Mouse (Mus musculus) kidney, postnatal 0 days (tissue): ENCODE results near the gene 4931414P19Rik. TPM values are rescaled to one million over a fixed set of nuclear protein-coding genes. Genes with fewer than 3 reads are reported as not detected.

ENCODE experiments used
- ATAC-seq: fragments of 200-750 bp; cut with Nextera tagmentation; replicated peaks from 2 replicates; pipeline ENCODE4 v1.8.0; 2017; ENCODE audit warnings: low read depth, moderate number of reproducible peaks, moderate TSS enrichment, moderate library complexity; ENCODE audit not compliant: low FRiP score
- DNase-seq: peaks from one replicate; pipeline ENCODE4 v3.0.0-alpha.2; 2016; ENCODE audit warnings: low spot score
- H3K27ac ChIP-seq: fragments of 300-500 bp; sonication (generic); 2 replicates; pipeline ENCODE4 v1.5.1; 2014; ENCODE audit warnings: mild to moderate bottlenecking
- H3K27me3 ChIP-seq: fragments of 300-500 bp; sonication (generic); 2 replicates; pipeline ENCODE4 v1.6.1; 2014; ENCODE audit warnings: low read length, mixed read lengths; ENCODE audit not compliant: insufficient read depth
- H3K36me3 ChIP-seq: fragments of 300-500 bp; sonication (generic); 2 replicates; pipeline ENCODE4 v1.6.1; 2014; ENCODE audit warnings: low read length, mixed read lengths; ENCODE audit not compliant: insufficient read depth
- H3K4me1 ChIP-seq: fragments of 300-500 bp; sonication (generic); replicated peaks from 2 replicates; pipeline ENCODE4 v1.6.1; 2014; ENCODE audit warnings: antibody characterized with exemption, low read length, mixed read lengths; ENCODE audit not compliant: insufficient read depth
- H3K4me2 ChIP-seq: fragments of 300-500 bp; sonication (generic); 2 replicates; pipeline ENCODE4 v1.6.1; 2014; ENCODE audit warnings: mild to moderate bottlenecking, low read length, moderate library complexity, mixed read lengths
- H3K4me3 ChIP-seq: fragments of 300-500 bp; sonication (generic); replicated peaks from 2 replicates; pipeline ENCODE4 v1.5.1; 2014; ENCODE audit warnings: low read depth, low read length
- H3K9ac ChIP-seq: fragments of 300-500 bp; sonication (generic); 2 replicates; pipeline ENCODE4 v1.6.1; 2014; ENCODE audit warnings: low read depth, low read length
- H3K9me3 ChIP-seq: fragments of 300-500 bp; sonication (generic); replicated peaks from 2 replicates; pipeline ENCODE4 v1.6.1; 2016; ENCODE audit warnings: low read length, inconsistent platforms, mixed read lengths
- CTCF ChIP-seq: IDR thresholded peaks from 2 replicates; pipeline ENCODE4 v1.5.1; 2016; ENCODE audit warnings: antibody characterized with exemption, low read depth, mild to moderate bottlenecking, moderate library complexity
- WGBS: fragments of 180-500 bp; shearing (Covaris S2); extraction: QIAGEN DNeasy Blood & Tissue Kit; methylation state at CpG from one replicate; pipeline ENCODE4 v1.1.7; 2014; 5-methylcytosine and 5-hydroxymethylcytosine counted together
- polyA plus RNA-seq: library from polyadenylated mRNA; unstranded; fragments of >200 nt; fragmentation: Nextera tagmentation; extraction: Ambion mirVana; gene quantifications from 2 replicates; pipeline ENCODE4 v1.2.1, GENCODE M21; 2015

The 4931414P19Rik gene
- polyA plus RNA-seq, 1 experiment from 2014 or later, result 6.4 TPM

- H3K4me3 ChIP-seq, result no peak overlapping the region
- WGBS, result 51% methylated on average over 8 of the region's 8 CpGs
- H3K36me3 ChIP-seq, result no peaks in the 10 kb centered on the region
- DNase-seq (no peak), ATAC-seq (no peak)
- H3K9ac ChIP-seq, result no peak overlapping the region
- H3K4me2 ChIP-seq, result no peak overlapping the region
- H3K27me3 ChIP-seq, result no peaks in the 10 kb centered on the region
- 0 out of 2 replicates have a peak, but pooled peaks cover 5% of the 10 kb centered on the region for H3K4me1 ChIP-seq
- H3K9me3 ChIP-seq, result no peaks in the 10 kb centered on the region
- no peak overlapping the region for H3K27ac ChIP-seq
- TF ChIP-seq CTCF, result no peak
Measured at GRCm38 (mm10) chr14:54607226-54607625, 1.4 kb upstream of the 4931414P19Rik start.

DNA sequence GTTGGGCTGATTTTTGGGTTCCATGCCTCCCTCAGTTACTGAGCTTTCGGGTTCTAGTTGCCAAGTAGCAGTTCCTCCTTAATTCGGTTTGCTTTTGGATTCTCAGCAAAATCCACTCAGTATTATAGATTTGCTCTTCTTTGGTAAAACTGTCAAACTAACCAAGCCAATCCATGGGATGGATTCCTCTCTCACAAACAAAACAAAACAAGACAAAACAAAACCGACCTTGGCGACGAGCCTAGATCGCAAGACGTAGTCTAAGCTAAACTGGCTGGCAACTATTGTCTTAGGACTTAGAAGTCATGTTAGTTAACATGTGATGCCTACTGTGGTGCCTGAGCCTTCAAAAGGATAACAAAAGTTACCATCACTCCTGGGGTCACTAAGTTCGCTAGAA, 2.1 kb downstream of the 4931414P19Rik start:
- DNase-seq (no peak), ATAC-seq (no peak)
- Histone ChIP-seq H3K4me2 (peak overlapping the region; percentile 47; the same call in 1 of the 2 replicates), H3K4me3 (peak overlapping the region; percentile 52; the same call in 1 of the 2 replicates), H3K4me1 (0 out of 2 replicates have a peak, but pooled peaks cover 5% of the 10 kb centered on the region), H3K27me3 (no peaks in the 10 kb centered on the region), H3K9ac (no peak overlapping the region), H3K36me3 (0 out of 2 replicates have a peak, but pooled peaks cover 4% of the 10 kb centered on the region), H3K27ac (peak overlapping the region; percentile 94), H3K9me3 (no peaks in the 10 kb centered on the region)
- 88% methylated on average over 8 of the region's 8 CpGs for WGBS
- TF ChIP-seq CTCF, result no peak

- ATAC-seq (peak; percentile 99), DNase-seq (peak; percentile 99)
- peak overlapping the region; percentile 80 for H3K9ac ChIP-seq
- H3K27me3 ChIP-seq, result no peaks in the 10 kb centered on the region
- H3K4me1 ChIP-seq, result 0 out of 2 replicates have a peak, but pooled peaks cover 5% of the 10 kb centered on the region
- peak overlapping the region; percentile 52 for H3K4me3 ChIP-seq
- WGBS, result under 1% methylated on average over 46 of the region's 46 CpGs
- no peak; the same call in 1 of the 2 replicates for TF ChIP-seq CTCF
- 0 out of 2 replicates have a peak, but pooled peaks cover 4% of the 10 kb centered on the region for H3K36me3 ChIP-seq
- peak overlapping the region; percentile 94 for H3K27ac ChIP-seq
- H3K9me3 ChIP-seq, result no peaks in the 10 kb centered on the region
- H3K4me2 ChIP-seq, result peak overlapping the region; percentile 47
Measured at GRCm38 (mm10) chr14:54603038-54603654, 2.6 kb downstream of the 4931414P19Rik start.

GRCm38 (mm10) chr14:54602613-54603012, 3.2 kb downstream of the 4931414P19Rik start:
- 0 out of 2 replicates have a peak, but pooled peaks cover 4% of the 10 kb centered on the region for H3K36me3 ChIP-seq
- 0 out of 2 replicates have a peak, but pooled peaks cover 5% of the 10 kb centered on the region for H3K4me1 ChIP-seq
- no peak for TF ChIP-seq CTCF
- 37% methylated on average over 4 of the region's 4 CpGs for WGBS
- DNase-seq (peak; percentile 36), ATAC-seq (no peak; the same call in 1 of the 2 replicates)
- H3K27me3 ChIP-seq, result no peaks in the 10 kb centered on the region
- peak overlapping the region; percentile 52 for H3K4me3 ChIP-seq
- H3K9me3 ChIP-seq, result no peaks in the 10 kb centered on the region
- peak overlapping the region; percentile 94 for H3K27ac ChIP-seq
- H3K4me2 ChIP-seq, result peak overlapping the region; percentile 47
- peak overlapping the region; percentile 80; the same call in 1 of the 2 replicates for H3K9ac ChIP-seq

- Histone ChIP-seq H3K27me3 (no peaks in the 10 kb centered on the region), H3K4me1 (0 out of 2 replicates have a peak, but pooled peaks cover 5% of the 10 kb centered on the region), H3K9ac (no peak overlapping the region), H3K4me2 (no peak overlapping the region), H3K9me3 (no peaks in the 10 kb centered on the region), H3K4me3 (no peak overlapping the region), H3K36me3 (0 out of 2 replicates have a peak, but pooled peaks cover 4% of the 10 kb centered on the region), H3K27ac (no peak overlapping the region)
- no peak for TF ChIP-seq CTCF
- WGBS, result 45% methylated on average over 2 of the region's 2 CpGs
- DNase-seq (no peak), ATAC-seq (no peak)
Measured at GRCm38 (mm10) chr14:54601601-54602000, 4.2 kb downstream of the 4931414P19Rik start.

- Histone ChIP-seq H3K9ac (no peak overlapping the region), H3K4me2 (no peak overlapping the region), H3K9me3 (no peaks in the 10 kb centered on the region), H3K27ac (no peak overlapping the region), H3K27me3 (no peaks in the 10 kb centered on the region), H3K36me3 (0 out of 2 replicates have a peak, but pooled peaks cover 8% of the 10 kb centered on the region), H3K4me3 (no peak overlapping the region), H3K4me1 (peaks cover 5% of the 10 kb centered on the region; the same call in 1 of the 2 replicates)
- 84% methylated on average over 7 of the region's 7 CpGs for WGBS
- peak; percentile 57 for TF ChIP-seq CTCF
- ATAC-seq (no peak), DNase-seq (no peak)
Measured at GRCm38 (mm10) chr14:54597084-54597483, 8.7 kb downstream of the 4931414P19Rik start.
